Mouse (Mus musculus): Measurements from ENCODE around the gene Syt7. TPM values are rescaled to one million over a fixed set of nuclear protein-coding genes. Genes with fewer than 3 reads are reported as not detected.

Syt7 gene
- total RNA-seq, 2 experiments from 2014 or later, result 34.3 to 36.2 TPM

DNA sequence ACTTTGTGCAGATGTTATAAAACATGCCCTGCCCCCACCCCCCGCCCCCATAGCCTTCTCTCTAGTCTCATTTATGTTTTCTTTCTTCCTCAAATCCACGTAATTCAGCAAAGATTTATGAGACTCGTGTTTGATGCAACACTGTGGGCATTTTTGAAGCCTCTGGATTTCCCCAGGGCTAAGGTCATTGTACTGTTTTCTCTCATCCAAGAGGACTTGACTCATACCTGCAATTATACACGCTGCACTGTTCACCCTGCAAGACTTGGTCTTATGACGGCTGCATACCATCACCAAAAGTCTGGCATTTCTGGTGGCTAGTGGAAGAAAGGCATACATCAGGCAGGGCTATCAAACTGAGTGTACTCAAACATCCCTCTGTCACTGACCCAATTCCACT is 8.9 kb upstream of the Syt7 start:
- intact Hi-C loops (cut with DNase I), result no loop called here
- no peak for DNase-seq

DNA sequence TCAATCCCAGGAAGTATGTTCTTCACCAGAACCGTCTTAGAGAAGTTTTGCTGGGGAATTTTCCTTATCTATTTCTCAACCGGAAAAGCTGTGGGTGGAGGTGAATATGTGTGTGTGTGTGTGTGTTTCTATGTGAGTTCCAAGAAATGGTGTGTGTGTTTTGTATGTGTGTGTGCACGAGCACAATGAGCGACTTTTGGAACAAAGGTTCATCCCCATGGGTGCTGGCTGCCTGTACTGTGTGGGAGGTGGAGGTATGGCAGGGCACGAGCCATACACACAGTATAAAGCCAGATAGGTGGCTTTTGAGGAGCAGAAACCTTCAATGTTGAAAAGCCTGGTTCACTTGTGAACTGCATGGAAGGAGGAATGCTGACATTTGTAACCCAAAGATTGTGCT is 1.2 kb upstream of the Syt7 start:
- intact Hi-C loops (cut with DNase I), result loop anchor here (2.0 kb wide), 1 partner anchor 47 kb away; no protein-coding TSS in a partner anchor
- no peak for DNase-seq

DNA sequence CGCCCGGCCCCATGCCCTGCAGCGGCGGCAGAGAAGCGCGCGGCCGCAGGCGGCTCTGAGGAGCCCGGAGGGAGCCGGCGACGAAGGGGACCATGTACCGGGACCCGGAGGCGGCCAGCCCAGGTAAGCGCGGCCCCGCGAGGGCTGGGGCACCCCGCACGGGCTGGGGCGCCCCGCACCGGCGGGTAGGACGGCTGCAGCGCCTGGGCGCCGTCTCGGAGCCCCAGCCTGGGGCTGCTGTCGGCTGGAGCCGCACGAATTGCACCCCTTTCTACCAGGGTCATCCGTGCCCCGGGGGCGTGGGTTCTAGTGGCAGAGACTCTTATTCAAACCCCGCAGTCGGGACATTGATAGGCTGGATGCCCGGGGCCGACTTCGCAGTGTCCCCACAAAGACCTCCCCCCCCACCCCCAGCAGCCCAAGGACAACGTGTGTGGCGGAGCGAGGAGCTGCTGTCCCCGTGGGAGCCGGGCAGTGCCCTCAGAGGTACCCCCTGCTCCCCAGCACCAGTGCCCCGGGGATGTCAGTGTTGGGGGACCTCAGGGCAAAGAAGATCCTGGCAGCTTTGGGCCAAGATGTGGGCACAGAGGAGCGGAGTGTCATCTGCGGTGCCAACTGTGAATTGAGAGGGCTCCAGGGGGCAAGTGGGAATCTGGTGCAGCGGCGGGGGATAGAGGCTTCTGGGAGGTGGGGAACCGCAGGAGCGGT is 655 bp downstream of the Syt7 start:
- intact Hi-C loops (cut with DNase I), result loop anchor here (2.0 kb wide), 2 partner anchors 49 to 95 kb away; no protein-coding TSS in a partner anchor

DNA sequence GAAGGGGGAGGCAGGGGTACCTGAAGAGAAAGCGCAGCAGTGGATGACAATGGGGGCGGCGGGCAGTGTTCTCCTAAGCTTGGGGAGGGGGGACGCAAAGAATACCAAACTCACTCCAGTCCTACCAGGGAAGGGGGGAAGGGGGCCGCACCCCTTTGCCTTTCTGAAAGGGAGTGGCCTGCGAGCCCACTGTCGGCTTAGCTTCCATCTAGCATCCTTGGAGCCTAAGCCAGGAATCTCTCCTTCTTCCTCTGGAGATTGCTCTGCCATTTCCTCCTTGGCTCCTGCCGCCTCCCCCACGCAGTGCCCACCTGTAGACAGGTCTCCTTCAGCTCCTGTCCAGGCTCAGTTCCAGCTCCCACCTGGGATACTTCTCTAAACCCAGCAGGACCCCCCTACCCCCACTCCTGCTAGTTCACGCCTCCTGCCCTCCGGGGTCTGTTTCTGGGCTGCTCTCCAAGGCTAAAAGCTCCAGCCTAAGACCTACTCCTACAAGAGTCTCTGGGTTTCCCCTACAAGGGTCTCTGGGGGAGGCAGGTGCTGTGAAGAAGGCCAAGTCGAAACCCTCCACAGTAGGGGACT is 1.3 kb downstream of the Syt7 start:
- intact Hi-C loops (cut with DNase I), result loop anchor here (2.0 kb wide), 1 partner anchor 95 kb away; no protein-coding TSS in a partner anchor
- DNase-seq, result no peak

More for the DNA sequence above, 655 bp downstream of the Syt7 start:
- peak in 1 of 2 experiments; percentile 35 for DNase-seq

DNA sequence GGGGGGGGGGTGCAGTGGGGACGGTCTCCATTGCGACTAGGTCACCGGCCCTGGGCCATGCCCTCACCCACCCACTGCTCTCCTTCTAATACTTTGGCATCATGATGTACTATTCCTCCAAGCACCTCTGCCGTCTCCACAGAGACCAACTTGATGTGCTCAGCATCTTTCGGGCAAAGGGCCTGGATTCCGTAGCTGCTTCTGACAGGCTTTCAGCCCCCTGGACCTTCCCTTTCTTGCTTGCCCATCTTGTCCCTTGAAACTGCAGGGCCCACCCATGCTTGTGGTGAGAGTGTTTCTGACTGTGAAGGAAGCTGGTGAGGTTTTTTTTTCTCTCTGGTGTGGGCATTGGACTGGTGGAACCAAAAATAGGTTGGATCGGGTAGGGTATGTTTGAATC is 2.1 kb downstream of the Syt7 start:
- intact Hi-C loops (cut with DNase I), result loop anchor here (2.0 kb wide), 1 partner anchor 94 kb away; no protein-coding TSS in a partner anchor
- DNase-seq, result no peak

DNA sequence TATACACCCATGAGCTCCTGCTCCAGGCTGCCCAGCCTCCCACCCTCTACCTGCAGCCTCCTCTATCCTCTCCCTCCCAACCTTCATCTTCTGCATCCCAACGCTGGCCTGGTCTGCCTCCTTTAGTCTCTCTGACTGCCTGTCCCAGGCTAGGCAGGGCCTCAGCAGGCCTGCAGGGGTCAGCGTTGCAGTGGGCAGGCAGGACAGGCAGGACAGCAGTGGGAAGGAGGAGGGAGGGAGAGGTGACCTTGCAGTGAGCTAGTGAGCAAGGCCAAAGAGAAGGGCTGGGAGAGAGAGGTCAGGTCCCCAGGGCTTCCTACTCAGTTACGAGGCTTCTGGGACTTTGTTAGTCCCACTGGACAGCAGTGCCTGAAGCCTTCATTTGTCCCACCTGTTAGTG is 3.1 kb downstream of the Syt7 start:
- intact Hi-C loops (cut with DNase I), result loop anchor here (1.0 to 2.0 kb wide), 2 partner anchors 44 to 93 kb away; no protein-coding TSS in a partner anchor
- peak; percentile 74 to 77 for DNase-seq

DNA sequence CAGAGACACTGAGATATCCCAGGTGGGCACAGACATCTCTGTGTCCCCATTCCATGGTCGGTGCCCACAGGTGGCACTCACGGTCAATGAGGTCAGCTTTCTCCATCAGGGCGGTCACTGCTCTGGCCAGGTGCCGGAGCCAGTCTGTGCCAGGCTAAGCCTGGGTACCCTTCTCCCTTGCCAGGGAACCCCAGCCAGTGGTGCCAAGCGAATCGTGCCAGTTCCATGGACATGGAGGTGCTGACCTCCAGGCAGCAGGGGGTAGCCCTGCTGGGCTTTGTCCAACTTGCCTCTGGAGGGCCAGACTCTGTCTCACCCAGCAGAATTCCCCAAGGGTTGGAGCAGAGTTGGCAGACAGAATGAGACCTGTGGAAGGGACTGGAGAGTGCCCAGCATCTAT is 4.6 kb downstream of the Syt7 start:
- peak; percentile 53 to 66 for DNase-seq
- intact Hi-C loops (cut with DNase I), result no loop called here

DNA sequence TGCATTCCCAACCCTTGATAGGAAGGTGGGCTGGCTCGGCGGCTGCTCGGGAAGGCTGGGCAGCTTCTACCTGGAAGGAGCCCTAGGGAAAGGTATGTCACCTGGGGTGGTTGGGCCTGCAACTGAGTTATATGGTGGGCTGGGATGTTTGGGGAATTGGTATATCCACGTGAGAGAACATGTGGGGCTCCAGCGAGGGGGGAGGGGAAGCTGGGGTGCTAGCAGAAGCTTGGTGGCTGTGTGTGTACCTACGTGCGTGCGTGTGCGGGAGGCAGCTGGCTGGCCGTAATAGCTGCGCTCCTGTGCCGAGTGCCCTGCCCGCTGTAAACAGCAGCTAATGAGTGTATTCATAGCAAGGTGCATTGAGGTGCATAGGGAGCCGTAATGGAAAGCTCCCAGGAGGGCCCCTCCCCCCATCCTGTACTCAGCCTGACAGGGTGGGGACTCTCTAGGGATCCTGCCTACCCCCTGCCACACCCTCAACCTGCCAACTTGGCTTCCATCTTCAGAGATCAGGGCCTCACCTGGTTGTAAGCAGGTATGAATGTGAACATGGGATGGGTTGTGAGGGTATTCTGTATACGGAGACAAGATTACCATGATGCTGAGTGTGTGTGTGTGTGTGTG is 5.1 kb downstream of the Syt7 start:
- intact Hi-C loops (cut with DNase I), result no loop called here
- no peak for DNase-seq

DNA sequence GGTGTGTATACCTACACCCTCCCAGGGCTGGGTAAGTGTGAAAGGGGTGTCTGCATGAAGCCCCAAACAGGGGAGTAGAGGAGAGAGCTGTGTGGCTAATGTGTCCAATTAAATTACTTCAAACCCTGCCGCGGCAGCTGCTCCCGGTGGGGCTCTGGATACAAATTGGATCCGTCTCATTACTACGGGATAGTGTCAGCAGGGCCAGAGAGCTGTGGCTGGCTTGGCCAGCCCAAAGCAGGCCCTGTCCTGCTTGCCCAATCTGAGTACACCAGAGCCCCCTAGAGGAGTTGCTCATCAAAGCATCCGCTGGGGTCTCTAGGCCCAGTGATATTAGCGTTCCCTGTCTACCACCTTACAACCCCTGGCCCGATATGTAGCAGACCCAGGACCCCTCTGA is 6.3 kb downstream of the Syt7 start:
- intact Hi-C loops (cut with DNase I), result loop anchor here (5.0 kb wide), 1 partner anchor 138 kb away; no protein-coding TSS in a partner anchor
- no peak for DNase-seq

DNA sequence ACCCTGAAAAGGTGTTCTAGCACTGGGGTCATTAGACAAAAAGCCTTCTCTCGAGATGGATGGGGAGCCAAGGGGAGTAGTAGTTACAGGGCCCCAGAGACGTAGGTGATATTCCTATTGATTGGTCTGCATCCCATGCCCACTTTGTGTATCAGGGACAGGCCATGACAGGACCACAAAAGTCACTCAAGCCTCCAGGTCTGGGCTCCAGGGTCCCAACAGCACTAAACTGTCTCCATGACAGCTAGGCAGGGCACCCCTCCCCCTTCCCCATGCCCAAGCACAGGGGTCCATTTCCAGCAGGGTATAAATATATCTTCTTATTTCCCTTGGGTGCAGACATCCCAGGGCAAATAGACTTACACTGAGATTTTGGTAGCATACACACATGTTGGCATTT is 8.1 kb downstream of the Syt7 start:
- intact Hi-C loops (cut with DNase I), result loop anchor here (2.0 to 5.0 kb wide), 2 partner anchors 20 to 140 kb away; no protein-coding TSS in a partner anchor

DNA sequence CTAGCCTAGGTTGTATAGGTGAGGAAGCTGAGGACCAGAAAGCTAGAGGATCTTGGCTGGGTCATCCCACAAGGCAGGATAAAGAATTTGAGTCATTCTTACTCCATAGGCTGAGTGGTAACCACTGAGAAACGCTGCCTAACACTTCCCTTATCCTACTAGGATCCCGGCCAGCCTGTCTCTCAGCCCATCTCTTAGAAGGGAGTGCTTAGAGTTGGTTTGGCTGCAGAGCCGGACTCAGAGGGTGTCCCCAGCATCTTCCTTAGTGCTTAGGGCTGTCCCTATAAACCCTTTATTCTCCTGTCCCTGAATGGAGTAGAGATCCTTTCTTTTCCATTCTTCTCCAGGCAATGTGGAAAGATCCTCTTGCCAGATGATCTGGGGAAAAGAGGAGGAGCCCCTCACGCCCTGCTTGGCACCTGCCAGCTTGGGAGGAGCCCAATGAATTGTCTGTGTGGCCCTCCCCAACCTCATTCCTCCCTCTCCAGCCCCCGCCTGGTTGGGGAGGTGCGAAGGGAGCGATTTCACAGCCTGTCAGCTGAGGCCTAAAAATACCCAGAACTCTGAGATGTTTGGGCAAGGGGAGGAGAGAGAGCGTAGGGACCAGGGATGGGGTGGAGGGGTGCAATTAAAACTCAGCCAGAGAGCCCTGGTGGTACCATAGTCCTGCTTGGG is 8.7 kb downstream of the Syt7 start:
- intact Hi-C loops (cut with DNase I), result loop anchor here (2.0 to 5.0 kb wide), 2 partner anchors 19 to 140 kb away; no protein-coding TSS in a partner anchor
- DNase-seq, result peak in 1 of 2 experiments; percentile 50

More for the DNA sequence above, 8.1 kb downstream of the Syt7 start:
- DNase-seq, result no peak

DNA sequence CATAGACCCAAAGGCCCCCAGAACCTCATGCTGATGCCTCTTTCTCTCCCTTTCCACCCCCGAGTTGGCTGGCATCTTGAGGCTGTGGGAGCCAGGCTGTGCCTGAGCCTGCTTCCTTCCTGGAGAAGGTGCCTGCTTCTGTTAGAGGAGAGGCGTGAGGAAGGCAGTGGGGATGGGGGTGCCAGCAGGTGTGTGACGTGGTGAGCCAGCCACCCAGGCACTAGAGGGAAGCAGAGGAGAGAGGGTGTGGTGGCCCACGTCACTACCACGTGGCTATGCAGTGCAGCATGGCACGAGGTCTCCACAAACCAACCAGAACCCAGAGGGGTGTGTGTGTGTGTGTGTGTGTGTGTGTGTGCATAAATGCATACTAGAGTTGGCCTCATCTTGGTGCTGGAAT is 9.4 kb downstream of the Syt7 start:
- no peak for DNase-seq
- intact Hi-C loops (cut with DNase I), result loop anchor here (5.0 kb wide), 1 partner anchor 141 kb away; no protein-coding TSS in a partner anchor

DNA sequence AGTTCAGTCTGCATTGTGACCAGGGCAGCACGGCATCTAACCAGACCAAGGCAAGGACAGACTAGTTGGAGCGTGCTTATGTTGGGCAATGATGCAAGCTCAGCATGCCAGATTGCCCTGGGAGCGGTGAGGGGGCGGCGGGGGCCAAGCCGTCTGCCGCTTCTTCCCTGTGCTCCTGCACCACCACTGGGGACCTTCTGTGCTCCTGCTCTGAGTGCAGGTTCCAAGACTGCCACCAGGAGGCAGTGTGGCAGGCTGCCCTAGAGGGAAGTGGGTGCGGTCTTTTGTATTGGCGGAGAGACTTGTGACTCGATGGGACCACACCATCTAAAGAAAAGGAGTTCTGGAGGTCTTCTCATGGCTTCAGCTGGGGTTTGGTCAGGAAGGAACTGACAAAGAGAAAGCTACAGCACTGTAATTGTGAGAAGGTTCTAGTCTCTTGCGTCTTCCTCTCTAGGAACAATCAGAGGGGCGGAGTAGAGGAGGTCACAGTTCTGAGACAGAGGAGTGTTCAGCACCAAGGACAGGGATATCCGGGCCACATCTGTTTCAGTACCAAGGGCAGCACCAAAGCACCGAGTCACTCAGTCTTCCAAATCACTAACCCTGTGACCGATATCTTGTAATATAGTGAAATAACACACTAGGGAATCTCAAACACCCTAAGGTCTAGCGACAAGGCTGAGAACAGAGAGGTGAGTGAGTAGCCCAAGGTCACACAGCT is 14.0 kb downstream of the Syt7 start:
- DNase-seq, result peak; percentile 82 to 87
- intact Hi-C loops (cut with DNase I), result no loop called here

DNA sequence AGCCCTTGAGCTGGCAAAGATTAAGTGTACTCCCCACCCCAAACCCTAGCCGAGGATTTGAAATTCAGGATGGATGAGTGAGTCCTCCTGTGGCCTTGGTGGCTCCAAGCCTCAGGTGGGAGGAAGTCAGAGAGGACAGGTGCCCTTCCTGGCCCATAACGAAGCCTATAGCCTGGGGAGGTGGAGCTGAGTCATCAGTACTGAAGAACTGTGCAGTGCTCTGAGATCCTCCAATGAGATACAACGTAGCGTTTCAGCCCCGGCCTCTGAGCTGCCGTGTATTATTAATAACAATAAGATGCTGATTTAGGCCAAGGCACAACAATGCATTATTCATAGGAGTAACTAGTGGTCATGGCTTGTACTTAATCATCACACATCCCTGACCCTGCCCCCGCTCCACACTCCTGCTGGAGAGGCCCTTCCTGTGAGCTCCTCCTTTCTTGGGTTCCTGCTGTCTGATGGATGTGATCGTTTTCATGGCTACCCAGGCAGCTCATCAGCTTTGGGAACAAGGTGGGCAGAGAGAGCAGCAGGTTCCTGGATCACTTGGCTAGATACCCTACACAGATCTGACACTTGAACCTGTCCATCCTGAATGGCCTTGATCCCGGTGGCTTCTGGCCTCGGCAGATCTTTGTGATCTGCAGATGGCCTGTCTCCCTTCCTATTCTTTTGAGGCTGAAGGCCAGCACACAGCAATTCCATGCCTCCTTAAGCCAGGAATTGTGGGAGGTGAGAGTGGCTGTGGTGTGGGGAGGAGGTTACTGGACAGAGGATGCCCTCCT is 14.9 kb downstream of the Syt7 start:
- intact Hi-C loops (cut with DNase I), result no loop called here
- DNase-seq, result no peak

DNA sequence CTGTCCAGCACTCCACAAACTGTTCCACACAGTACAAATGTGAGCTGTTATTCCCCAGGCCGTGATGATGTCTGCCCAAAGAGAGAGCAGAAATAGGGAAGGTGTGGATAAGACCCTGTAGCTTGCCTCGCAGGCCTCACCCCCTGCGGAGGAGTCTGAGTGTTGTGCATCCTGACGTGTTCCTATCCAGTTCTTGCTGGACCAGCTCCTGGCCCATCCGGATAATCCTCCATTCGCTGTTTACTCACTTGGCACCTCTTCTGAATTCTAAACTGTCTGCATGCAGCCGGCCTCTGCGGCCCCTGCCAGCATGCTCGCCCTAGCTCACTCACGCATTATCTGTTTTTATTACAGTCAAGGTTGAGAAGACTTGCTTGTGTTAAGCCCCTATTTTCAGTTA is 15.5 kb downstream of the Syt7 start:
- intact Hi-C loops (cut with DNase I), result no loop called here
- DNase-seq, result no peak

DNA sequence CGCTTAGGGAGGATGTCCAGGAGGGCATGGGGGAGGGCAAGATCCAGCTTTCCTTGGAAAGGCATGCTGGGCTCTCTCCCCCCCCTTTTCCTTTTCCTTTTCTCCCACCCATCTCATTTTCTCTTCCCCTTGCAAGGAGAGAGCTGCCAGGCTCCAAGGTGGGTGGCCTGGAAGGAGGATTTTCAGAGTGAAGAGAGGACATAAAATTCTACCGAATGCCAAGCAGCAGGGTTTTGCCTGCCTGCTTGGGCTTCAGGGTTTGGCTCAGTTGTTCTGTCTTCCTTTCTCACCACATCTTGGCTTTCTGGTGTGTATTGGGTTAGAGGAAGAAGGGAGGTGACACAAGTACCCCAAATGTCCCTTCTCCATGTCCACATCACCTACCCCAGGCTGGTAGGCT is 16.0 kb downstream of the Syt7 start:
- intact Hi-C loops (cut with DNase I), result no loop called here
- DNase-seq, result no peak

DNA sequence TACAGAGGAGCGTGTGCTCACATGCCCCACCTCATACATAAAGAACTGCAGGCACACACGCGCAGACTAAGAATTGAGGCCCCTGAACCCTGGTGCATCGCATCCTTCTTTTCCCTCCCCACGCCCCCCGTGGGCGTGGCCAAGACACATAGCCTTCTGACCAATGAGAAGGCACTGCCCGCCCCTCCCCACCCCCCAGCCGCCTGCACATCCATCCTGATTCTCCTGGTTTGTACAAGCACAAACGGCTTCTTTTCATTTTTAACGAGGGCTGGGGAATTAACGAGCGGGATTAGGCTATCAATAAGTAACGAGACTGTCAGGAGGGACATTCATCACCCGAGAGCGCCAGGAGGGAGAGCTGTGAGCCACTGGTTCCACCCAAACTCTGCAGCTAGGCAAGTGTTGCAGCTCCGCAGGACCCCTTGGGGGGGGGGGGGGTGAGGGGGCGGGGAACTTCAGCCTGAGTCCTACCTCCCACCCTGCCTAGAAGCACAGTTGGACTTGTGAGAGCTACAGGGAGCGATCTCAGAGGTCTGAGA is 24.9 kb downstream of the Syt7 start:
- intact Hi-C loops (cut with DNase I), result no loop called here
- DNase-seq, result no peak

DNA sequence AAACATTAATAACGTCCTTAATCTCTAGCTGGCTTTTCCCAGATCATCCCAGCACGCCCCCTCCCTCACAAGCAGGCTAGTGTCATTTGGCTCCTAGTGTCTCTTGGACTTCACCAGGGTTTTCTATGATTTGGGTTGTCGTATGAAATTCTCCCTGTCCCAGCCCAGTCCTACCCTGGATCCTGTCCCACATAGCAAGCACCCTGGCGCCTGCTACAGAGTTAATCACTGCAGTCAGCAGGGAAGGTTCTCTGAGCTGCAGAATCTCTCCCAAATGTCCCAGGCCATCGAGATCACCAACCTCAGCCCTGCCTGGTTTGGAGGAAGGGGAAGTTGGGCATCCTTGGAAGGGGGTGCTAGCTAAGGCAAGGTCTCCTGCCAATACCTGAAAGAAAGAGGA is 26.6 kb downstream of the Syt7 start:
- intact Hi-C loops (cut with DNase I), result no loop called here
- no peak for DNase-seq

DNA sequence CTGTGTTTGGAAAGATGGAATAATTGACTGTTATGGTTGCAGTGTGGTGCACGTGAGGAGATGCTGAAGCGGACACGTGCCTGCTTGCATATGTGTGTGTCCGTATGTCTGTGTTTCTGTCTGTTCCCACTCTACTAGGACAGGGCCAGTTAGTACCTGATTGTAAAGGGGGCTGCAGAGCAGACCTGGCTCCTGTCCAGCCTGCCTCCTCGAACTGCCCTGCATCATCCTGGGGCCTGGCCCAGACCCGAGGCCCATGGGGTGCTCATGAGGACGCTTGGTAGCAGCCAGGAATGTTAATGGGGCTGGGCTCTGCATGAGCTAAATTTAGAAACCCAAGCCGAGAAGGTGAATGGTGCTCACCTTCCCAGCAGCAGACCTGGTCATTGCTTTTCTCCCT is 28.0 kb downstream of the Syt7 start:
- DNase-seq, result peak; percentile 75 to 81
- intact Hi-C loops (cut with DNase I), result loop anchor here (2.0 kb wide), 2 partner anchors 16 to 20 kb away; no protein-coding TSS in a partner anchor
